Mouse (Mus musculus) ovary, postnatal 10 days (tissue): Measurements from ENCODE around the gene F10.
A peak's percentile ranks its signal among the peaks of the same experiment; 100 is the strongest.
"Not testable (repeated sequence)": the region's sequence is repeated elsewhere in the genome, so short reads cannot be mapped to it uniquely, and the experiment has no call there.

Experiments used
- DNase-seq: peaks from one replicate; pipeline ENCODE4 v3.0.0; 2022; ENCODE audit warnings: low spot score

F10 gene

DNA sequence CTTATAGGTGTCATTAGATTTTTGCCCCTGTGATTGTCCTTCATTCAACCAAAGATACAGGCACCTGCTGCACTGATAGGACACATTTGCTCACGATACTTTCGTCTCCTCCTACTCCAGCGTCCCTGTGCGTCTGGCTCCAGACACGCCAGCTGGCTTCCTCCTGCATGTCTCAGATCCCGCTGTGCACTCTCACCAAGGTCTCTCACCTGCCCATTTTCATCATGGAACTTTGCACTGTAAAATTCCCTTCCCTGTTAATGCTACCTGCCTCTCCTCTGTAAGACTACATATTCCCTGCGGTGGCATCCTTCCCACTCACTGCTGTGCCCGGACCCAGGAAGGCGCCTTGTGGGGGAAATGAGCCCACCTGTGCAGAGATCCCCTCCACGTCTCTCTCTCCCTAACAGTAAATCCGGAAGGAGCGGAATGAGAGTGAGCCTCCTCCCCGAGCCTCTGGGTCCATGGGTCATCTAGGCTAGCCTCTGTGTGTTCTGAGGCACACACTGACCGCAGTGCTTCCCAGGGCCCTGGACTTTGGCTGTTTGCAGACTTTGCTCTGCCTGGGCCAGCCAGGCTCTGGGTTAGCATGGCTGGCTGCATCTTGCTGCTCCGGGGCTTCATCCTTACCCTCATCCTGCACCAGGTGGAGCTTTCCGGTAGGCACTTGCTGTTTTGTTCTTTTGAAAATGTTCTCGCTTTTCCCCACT, 23.5 kb downstream of the F10 start, which contains the start of gene Proz:
Proz (plus strand) TSS at position 474 of the 710 bp plus-strand sequence.
- no peak for DNase-seq

DNA sequence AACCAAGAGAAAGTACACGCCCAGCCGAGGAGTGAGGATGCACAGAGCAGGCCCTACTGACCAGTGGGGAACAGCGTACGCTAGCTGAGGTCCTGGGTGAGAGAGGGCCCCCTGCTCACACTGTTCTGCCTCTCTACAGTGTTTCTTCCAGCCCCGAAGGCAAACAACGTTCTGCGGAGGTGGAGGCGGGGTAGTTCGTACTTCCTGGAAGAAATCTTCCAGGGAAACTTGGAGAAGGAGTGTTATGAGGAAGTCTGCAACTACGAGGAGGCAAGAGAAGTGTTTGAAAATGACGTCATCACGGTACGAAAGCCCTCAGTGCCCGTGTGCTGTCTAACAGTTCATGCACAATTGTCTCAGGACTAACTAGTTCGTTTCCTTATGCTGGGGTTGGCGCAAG, 26.0 kb downstream of the F10 start:
- no peak for DNase-seq

DNA sequence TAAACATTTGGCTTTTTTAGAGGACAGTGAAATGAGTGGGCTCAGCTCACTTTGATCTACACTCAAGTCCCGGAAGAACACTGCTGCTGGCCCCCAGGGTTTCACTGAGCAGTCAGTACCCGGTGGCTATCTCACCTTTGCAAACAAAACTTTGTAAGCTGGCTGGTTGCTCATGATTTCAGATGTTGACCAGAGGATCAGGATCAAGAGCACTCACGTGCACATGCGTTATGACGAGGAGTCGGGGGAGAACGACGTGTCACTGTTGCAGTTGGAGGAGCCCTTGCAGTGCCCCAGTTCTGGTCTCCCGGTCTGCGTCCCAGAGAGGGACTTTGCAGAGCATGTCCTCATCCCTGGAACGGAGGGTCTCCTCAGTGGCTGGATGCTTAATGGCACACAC, 36.1 kb downstream of the F10 start:
- no peak for DNase-seq

DNA sequence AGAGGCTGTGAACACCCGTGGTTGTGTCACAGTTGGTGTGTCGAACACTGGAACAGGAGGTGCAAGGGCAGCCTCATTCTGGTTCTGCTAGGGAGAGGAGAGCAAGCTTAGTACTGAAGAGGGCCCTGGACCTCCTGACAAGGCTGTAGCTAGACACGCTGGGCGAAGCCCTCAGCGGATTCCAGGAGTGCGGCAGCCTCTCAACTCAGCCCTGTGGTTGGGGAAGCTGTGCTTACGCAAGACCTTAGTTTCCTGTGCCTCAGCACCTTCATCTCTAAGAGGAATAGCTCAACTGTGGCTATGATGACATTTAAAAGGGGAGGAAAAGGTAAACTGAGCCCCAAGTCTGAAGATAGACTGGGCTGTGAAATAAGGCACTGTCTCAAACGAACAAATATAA, 37.9 kb downstream of the F10 start:
- no peak for DNase-seq

DNA sequence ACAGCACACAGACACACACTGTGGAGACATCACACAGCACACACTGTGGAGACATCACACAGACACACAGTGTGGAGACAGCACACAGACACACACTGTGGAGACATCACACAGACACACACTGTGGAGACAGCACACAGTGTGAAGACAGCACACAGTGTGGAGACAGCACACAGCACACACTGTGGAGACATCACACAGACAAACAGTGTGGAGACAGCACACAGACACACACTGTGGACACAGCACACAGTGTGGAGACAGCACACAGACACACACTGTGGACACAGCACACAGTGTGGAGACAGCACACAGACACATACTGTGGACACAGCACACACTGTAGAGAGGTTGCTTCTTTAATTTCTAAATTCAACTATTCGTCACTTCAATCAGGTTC, 38.5 kb downstream of the F10 start:
- DNase-seq: not testable (repeated sequence)

DNA sequence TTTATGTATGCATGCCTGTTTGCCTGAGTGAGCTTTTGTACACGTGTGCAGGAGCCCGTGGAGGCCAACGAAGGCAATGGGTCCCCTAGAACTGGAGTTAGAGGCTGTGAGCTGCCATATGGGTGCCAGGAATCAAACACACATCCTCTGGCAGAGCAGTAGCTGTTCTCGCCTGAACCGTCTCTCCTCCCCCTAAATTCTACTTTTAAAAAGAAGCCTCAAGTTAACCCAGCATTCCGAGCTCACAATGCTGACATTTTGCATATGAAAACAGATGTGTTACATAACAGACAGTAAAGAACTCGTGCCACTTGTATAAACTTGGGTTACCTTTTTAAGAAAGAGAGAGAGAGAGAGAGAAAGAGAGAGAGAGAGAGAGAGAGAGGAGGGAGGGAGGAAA, 40.4 kb downstream of the F10 start:
- no peak for DNase-seq

DNA sequence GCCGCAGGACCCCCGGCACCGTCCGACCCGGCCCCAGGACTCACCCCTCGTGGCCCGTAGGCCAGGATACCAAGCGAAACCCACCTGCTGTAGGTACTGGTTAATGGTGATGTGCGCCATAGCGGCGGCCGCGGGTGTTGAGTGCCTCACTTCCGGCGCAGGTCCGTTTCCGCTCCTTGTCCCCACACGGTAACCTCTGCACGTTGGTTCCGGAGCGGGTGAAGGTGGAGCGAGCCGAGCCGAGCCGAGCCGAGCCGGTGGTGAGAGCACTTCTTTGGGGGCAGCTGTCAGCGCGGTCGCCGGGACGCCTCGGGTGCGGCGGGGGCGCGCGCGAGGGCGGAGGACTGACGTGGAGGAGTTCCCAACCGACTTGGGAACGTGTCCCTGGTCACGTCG, 67.6 kb downstream of the F10 start:
- DNase-seq: peak; percentile 96

DNA sequence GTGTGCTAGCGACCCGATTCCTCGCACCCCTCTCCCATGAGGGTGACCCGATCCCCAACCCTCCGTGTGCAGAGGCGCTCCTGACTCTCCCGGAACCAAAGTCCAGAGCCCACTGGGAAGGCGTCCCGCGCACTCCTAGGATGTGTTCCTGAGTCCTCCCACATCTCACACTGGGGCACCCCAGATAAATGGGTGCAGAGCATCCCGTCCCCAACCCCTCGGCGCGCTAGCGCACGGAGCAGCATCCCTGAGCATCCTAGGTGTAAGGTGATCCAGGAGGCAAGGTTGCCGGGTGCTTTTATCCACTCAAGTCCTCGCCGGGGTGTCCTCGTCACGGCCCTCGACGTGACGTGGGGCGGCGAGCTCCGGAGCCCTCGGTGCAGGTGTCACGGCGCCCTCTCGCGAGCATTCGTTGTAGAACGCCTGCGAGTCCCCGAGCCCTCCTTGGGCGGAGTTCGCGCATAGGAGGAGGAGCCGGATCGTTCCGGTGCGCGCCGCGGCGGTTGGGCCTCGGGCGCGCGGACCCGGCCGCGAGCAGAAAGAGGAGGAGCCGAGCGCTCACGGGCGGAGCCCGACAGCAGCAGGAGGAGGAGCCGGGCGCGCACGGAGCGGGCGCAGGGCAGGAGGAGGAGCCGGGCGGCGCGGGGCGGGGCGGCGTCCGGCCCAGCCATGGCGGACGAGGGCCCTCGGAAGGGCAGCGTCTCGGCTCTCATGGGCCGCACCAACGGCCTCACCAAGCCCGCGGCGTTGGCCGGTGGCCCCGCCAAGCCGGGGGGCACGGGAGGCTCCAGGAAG, 68.2 kb downstream of the F10 start, which contains the start of the genes Pcid2 and Cul4a:
Pcid2 (minus strand) TSS at position 373 of the 795 bp plus-strand sequence.
Cul4a (plus strand) TSS at position 535 of the 795 bp plus-strand sequence.
- DNase-seq: peak; percentile 88

DNA sequence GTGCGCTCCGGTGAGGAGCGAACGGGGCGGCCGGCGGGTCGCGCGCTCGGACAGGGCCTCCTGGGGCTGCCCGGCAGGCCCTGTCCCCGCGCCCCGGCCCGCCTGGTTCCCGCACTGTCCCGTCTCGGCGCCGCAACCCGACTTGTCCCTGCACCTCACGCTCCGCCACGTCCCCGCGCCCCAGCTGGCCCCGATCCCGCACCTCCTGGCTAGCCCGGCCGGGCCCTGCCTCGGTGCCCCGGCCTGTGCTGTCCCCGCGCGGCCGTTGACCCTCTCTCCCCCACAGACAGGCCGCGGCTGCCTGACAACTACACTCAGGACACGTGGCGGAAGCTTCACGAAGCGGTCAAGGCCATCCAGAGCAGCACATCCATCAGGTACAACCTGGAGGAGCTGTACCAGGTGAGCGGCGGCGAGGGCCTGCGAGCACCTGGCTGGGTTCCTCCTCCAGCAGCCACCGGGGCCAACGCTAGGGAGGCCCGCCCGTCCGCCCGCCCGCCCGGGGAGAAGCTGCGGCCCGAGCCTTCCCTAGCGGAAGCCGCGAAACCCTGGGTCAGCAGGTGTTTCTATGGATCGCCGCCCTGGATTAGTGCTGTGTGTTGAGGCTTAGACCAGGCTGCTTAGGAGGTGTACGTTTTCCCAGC, 68.9 kb downstream of the F10 start:
- DNase-seq: no peak
